Mouse (Mus musculus): ENCODE results near the gene Cbx5.

DNA sequence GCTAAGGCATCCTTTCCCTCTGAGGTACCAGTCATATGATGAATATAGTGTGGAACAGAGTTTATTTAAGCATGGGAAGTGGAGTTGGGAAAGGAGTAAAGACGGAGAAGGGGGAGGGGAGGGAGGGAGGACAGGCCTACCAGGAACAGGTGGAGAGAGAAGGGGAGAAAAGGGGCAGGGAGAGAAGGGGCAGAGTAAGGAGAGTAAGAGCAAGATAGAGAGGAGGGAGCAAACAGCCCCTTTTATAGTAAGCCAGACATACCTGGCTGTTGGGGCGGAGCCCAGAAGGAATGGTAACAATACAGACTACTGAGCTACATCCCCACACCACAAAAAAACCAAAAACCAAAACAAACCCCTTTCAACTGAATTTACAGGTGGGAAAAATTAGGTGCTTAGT lies 23.6 kb downstream of the Cbx5 start:
- TF ChIP-seq POLR2A (IDR thresholded peaks at IDR 0.05; ENCODE audit: low read depth, low read length) = no peak
- no peak for TF ChIP-seq CTCF (conservative IDR thresholded peaks at IDR 0.05; ENCODE audit: insufficient read depth, insufficient read length, low read depth, low read length)
